Mouse (Mus musculus) bone marrow macrophage, adult 2 months (primary cell): Measurements from ENCODE around the gene Csnk1g2.

ENCODE experiments used
- CTCF ChIP-seq: IDR thresholded peaks from 2 replicates; pipeline ENCODE4 v1.5.1; 2012; ENCODE audit warnings: low read depth, mild to moderate bottlenecking, low read length, moderate library complexity
- POLR2A ChIP-seq: IDR thresholded peaks from 2 replicates; pipeline ENCODE4 v1.6.1; 2012; ENCODE audit warnings: mild to moderate bottlenecking, low read depth, low read length, borderline replicate concordance

- no peak for TF ChIP-seq POLR2A
- TF ChIP-seq CTCF, result no peak
These were observed 35.4 kb upstream of the Csnk1g2 start for GRCm38 (mm10) chr10:80587305-80587657.
